Mouse (Mus musculus) testis, postnatal 14 days (tissue): ENCODE results near the gene Exo1.

Experiments used
- DNase-seq: peaks from one replicate; pipeline ENCODE4 v3.0.0; 2021; ENCODE audit warnings: low spot score

Exo1 gene

GRCm38 (mm10) chr1:175880453-175881296, at the start of gene Exo1:
Gene Exo1 (plus strand): TSS chr1:175880581.
- DNase-seq = peak; percentile 87

- DNase-seq = no peak
Measured at GRCm38 (mm10) chr1:175855515-175855914, 24.9 kb upstream of the Exo1 start.

GRCm38 (mm10) chr1:175867050-175867449, 13.3 kb upstream of the Exo1 start:
- DNase-seq = no peak

GRCm38 (mm10) chr1:175867558-175867957, 12.8 kb upstream of the Exo1 start:
- no peak for DNase-seq

GRCm38 (mm10) chr1:175870716-175871115, 9.7 kb upstream of the Exo1 start:
- DNase-seq = no peak

- no peak for DNase-seq
Measured at GRCm38 (mm10) chr1:175872028-175872816, 8.2 kb upstream of the Exo1 start.

- DNase-seq = peak; percentile 22
Measured at GRCm38 (mm10) chr1:175883398-175883797, 3.0 kb downstream of the Exo1 start.

GRCm38 (mm10) chr1:175893263-175893662, 12.9 kb downstream of the Exo1 start:
- no peak for DNase-seq

GRCm38 (mm10) chr1:175893726-175894125, 13.3 kb downstream of the Exo1 start:
- no peak for DNase-seq

GRCm38 (mm10) chr1:175911207-175911606, 30.8 kb downstream of the Exo1 start:
- no peak for DNase-seq

GRCm38 (mm10) chr1:175912038-175912437, 31.7 kb downstream of the Exo1 start:
- DNase-seq = no peak

- DNase-seq = no peak
Measured at GRCm38 (mm10) chr1:175913728-175914303, 33.4 kb downstream of the Exo1 start.

- DNase-seq = no peak
Measured at GRCm38 (mm10) chr1:175920029-175920428, 39.6 kb downstream of the Exo1 start, which contains the start of gene Gm38100. Gene Gm38100 (plus strand): TSS chr1:175920329.

GRCm38 (mm10) chr1:175921091-175921490, 40.7 kb downstream of the Exo1 start:
- no peak for DNase-seq

- peak; percentile 47 for DNase-seq
Measured at GRCm38 (mm10) chr1:175923848-175924787, 43.7 kb downstream of the Exo1 start.

GRCm38 (mm10) chr1:175931391-175931790, 51.0 kb downstream of the Exo1 start:
- no peak for DNase-seq

- DNase-seq = peak; percentile 37
Measured at GRCm38 (mm10) chr1:175936282-175936737, 55.9 kb downstream of the Exo1 start.

- DNase-seq = no peak
Measured at GRCm38 (mm10) chr1:175938731-175939130, 58.4 kb downstream of the Exo1 start.

- no peak for DNase-seq
Measured at GRCm38 (mm10) chr1:175943168-175943567, 62.8 kb downstream of the Exo1 start.

- no peak for DNase-seq
Measured at GRCm38 (mm10) chr1:175946718-175947315, 66.4 kb downstream of the Exo1 start.

- DNase-seq = no peak
Measured at GRCm38 (mm10) chr1:175950421-175950820, 70.0 kb downstream of the Exo1 start.
